Mouse (Mus musculus): ENCODE data around the gene Tnf. TPM values are rescaled to one million over a fixed set of nuclear protein-coding genes. Genes with fewer than 3 reads are reported as not detected.

Gene Tnf
- polyA plus RNA-seq, 1 experiment from 2014 or later = 0.12 TPM

GRCm38 (mm10) chr17:35232659-35233058, 30.9 kb upstream of the Tnf start:
- 56% methylated on average over 5 of the region's 5 CpGs for WGBS
- Histone ChIP-seq H3K4me1 (peaks cover 50% of the 10 kb centered on the region), H3K9me3 (replicated peaks) (no peaks in the 10 kb centered on the region), H3K9ac (0 out of 2 replicates have a peak overlapping the region, but pooled peaks have one; percentile 29), H3K4me2 (peak overlapping the region; percentile 70), H3K36me3 (peaks cover 45% of the 10 kb centered on the region), H3K27ac (peak overlapping the region; percentile 98), H3K27me3 (no peaks in the 10 kb centered on the region), H3K4me3 (replicated peaks) (no peak overlapping the region)
- ATAC-seq (replicated peaks; ENCODE audit: low FRiP score) = no peak

GRCm38 (mm10) chr17:35232043-35232442, 30.2 kb upstream of the Tnf start:
- Histone ChIP-seq H3K27me3 (no peaks in the 10 kb centered on the region), H3K4me1 (peaks cover 50% of the 10 kb centered on the region), H3K9me3 (replicated peaks) (no peaks in the 10 kb centered on the region), H3K4me2 (peak overlapping the region; percentile 38), H3K4me3 (replicated peaks) (no peak overlapping the region), H3K27ac (peak overlapping the region; percentile 98), H3K9ac (no peak overlapping the region), H3K36me3 (peaks cover 52% of the 10 kb centered on the region)
- no peak for ATAC-seq (replicated peaks; ENCODE audit: low FRiP score)
- WGBS = 8% methylated on average over 12 of the region's 12 CpGs

GRCm38 (mm10) chr17:35231022-35231421, 29.2 kb upstream of the Tnf start:
- Histone ChIP-seq H3K9me3 (replicated peaks) (no peaks in the 10 kb centered on the region), H3K4me1 (peaks cover 45% of the 10 kb centered on the region), H3K27me3 (no peaks in the 10 kb centered on the region), H3K36me3 (peaks cover 56% of the 10 kb centered on the region), H3K4me2 (no peak overlapping the region), H3K27ac (no peak overlapping the region), H3K9ac (no peak overlapping the region), H3K4me3 (replicated peaks) (no peak overlapping the region)
- WGBS = 94% methylated on average over 10 of the region's 10 CpGs
- ATAC-seq (replicated peaks; ENCODE audit: low FRiP score) = no peak

- Histone ChIP-seq H3K4me1 (peaks cover 17% of the 10 kb centered on the region), H3K4me3 (replicated peaks) (no peak overlapping the region), H3K4me2 (no peak overlapping the region), H3K27ac (peak overlapping the region; percentile 75), H3K36me3 (peaks cover 73% of the 10 kb centered on the region), H3K9ac (no peak overlapping the region), H3K27me3 (no peaks in the 10 kb centered on the region), H3K9me3 (replicated peaks) (no peaks in the 10 kb centered on the region)
- ATAC-seq (replicated peaks; ENCODE audit: low FRiP score) = no peak
- WGBS = 82% methylated on average over 14 of the region's 14 CpGs
Measured at GRCm38 (mm10) chr17:35226561-35227046, 24.8 kb upstream of the Tnf start.

DNA sequence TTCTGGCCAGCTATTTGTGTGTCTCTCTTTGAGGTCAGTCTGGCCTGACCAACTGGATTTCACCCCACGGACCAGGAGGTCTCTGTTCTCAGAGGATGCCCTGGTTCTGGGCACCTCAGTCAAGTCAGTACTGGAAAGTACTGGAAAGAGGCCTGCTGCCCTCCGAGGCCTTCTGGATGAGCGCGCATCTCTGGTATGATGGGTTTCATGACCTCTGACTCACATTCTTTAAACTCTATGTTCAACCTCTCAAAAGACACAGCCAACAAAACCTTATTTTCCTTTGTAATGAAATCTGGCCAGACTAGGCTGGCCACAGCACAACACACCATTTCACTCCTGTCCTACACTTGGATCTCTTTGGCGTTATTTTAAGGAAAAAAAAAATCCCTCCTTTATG, 23.6 kb upstream of the Tnf start:
- Histone ChIP-seq H3K27me3 (no peaks in the 10 kb centered on the region), H3K4me3 (replicated peaks) (no peak overlapping the region), H3K9me3 (replicated peaks) (no peaks in the 10 kb centered on the region), H3K4me2 (no peak overlapping the region), H3K4me1 (peaks cover 19% of the 10 kb centered on the region; the same call in 1 of the 2 replicates), H3K27ac (no peak overlapping the region), H3K9ac (no peak overlapping the region), H3K36me3 (peaks cover 73% of the 10 kb centered on the region)
- ATAC-seq (replicated peaks; ENCODE audit: low FRiP score) = no peak
- 85% methylated on average over 5 of the region's 5 CpGs for WGBS

GRCm38 (mm10) chr17:35224641-35225040, 22.8 kb upstream of the Tnf start:
- no peak for ATAC-seq (replicated peaks; ENCODE audit: low FRiP score)
- 92% methylated on average over 4 of the region's 4 CpGs for WGBS

GRCm38 (mm10) chr17:35222299-35222698, 20.5 kb upstream of the Tnf start:
- H3K9me3 ChIP-seq (replicated peaks) = no peaks in the 10 kb centered on the region
- no peak overlapping the region for H3K4me3 ChIP-seq (replicated peaks)
- peak overlapping the region; percentile 61 for H3K27ac ChIP-seq
- no peak; the same call in 1 of the 2 replicates for ATAC-seq (replicated peaks; ENCODE audit: low FRiP score)
- peaks cover 59% of the 10 kb centered on the region for H3K36me3 ChIP-seq
- no peak overlapping the region for H3K9ac ChIP-seq
- 75% methylated on average over 6 of the region's 6 CpGs for WGBS
- H3K4me2 ChIP-seq = no peak overlapping the region
- H3K4me1 ChIP-seq = peaks cover 23% of the 10 kb centered on the region; the same call in 1 of the 2 replicates
- H3K27me3 ChIP-seq = no peaks in the 10 kb centered on the region

More at GRCm38 (mm10) chr17:35224641-35225040, 22.8 kb upstream of the Tnf start:
- Histone ChIP-seq H3K4me3 (replicated peaks) (no peak overlapping the region), H3K36me3 (peaks cover 74% of the 10 kb centered on the region), H3K4me2 (no peak overlapping the region), H3K9ac (no peak overlapping the region), H3K27me3 (no peaks in the 10 kb centered on the region), H3K9me3 (replicated peaks) (no peaks in the 10 kb centered on the region), H3K27ac (no peak overlapping the region), H3K4me1 (peaks cover 21% of the 10 kb centered on the region; the same call in 1 of the 2 replicates)

DNA sequence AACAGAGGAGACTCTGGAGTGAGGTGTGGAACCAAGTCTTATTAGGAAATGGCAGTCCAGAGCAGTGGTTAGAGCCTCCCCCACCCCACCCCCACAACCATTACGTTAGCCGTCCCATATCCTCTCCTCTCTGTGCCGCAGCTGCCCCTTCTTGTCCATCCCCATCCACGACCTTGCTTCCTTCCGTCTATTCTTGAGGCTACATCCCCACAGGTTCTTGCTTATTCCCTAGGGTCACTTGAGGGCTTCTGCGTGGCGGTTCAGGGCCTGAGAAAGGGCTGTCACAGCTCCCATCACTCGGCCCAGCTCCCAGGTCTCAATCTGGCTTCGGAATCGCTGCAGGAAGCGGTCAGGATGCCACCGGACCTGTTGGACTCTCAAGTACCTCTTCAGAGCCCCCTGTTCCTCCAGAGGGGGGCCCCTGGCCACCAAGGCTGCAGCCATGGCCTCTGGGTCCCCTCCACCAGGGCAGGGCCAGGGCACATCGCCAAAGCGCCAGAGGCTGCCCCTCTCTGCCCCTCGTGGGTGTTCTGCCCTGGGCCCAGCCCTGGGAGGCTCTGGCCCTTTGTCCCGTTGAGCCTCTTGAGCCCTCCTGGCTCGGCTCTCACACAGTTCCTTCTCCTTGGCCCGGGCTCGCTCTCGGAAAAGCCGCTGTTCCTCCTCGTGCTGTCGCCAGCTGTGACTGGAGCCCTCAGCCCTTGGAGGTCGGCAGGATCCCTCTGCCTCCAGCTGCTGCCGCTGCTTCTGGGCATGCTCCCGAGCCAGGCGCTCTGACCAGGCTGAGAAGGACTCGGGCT, 18.5 kb upstream of the Tnf start, which contains the start of gene Gm16181:
Gene Gm16181, plus strand, starts transcription at position 679 of the 797 bp plus-strand sequence.
- Histone ChIP-seq H3K9me3 (replicated peaks) (no peaks in the 10 kb centered on the region), H3K4me2 (no peak within 1 kb of the TSS), H3K27me3 (no peaks in the 10 kb centered on the region), H3K27ac (peak within 1 kb of the TSS; percentile 71), H3K9ac (no peak within 1 kb of the TSS), H3K36me3 (peaks cover 52% of the 10 kb centered on the region), H3K4me3 (replicated peaks) (no peak within 1 kb of the TSS), H3K4me1 (peaks cover 20% of the 10 kb centered on the region; the same call in 1 of the 2 replicates)
- 67% methylated on average over 28 of the region's 28 CpGs for WGBS
- no peak for ATAC-seq (replicated peaks; ENCODE audit: low FRiP score)

- Histone ChIP-seq H3K4me2 (no peak overlapping the region), H3K4me1 (peaks cover 21% of the 10 kb centered on the region; the same call in 1 of the 2 replicates), H3K36me3 (peaks cover 47% of the 10 kb centered on the region), H3K27ac (peak overlapping the region; percentile 71), H3K4me3 (replicated peaks) (no peak overlapping the region), H3K27me3 (no peaks in the 10 kb centered on the region), H3K9ac (no peak overlapping the region), H3K9me3 (replicated peaks) (no peaks in the 10 kb centered on the region)
- 69% methylated on average over 6 of the region's 6 CpGs for WGBS
- no peak for ATAC-seq (replicated peaks; ENCODE audit: low FRiP score)
Measured at GRCm38 (mm10) chr17:35219601-35220041, 17.8 kb upstream of the Tnf start.

GRCm38 (mm10) chr17:35218516-35219193, 16.8 kb upstream of the Tnf start:
- Histone ChIP-seq H3K9ac (no peak overlapping the region), H3K4me2 (peak overlapping the region; percentile 17; the same call in 1 of the 2 replicates), H3K4me3 (replicated peaks) (no peak overlapping the region), H3K9me3 (replicated peaks) (no peaks in the 10 kb centered on the region), H3K36me3 (peaks cover 41% of the 10 kb centered on the region), H3K27ac (peak overlapping the region; percentile 71), H3K27me3 (no peaks in the 10 kb centered on the region), H3K4me1 (peaks cover 24% of the 10 kb centered on the region; the same call in 1 of the 2 replicates)
- ATAC-seq (replicated peaks; ENCODE audit: low FRiP score) = no peak
- WGBS = 79% methylated on average over 18 of the region's 18 CpGs

DNA sequence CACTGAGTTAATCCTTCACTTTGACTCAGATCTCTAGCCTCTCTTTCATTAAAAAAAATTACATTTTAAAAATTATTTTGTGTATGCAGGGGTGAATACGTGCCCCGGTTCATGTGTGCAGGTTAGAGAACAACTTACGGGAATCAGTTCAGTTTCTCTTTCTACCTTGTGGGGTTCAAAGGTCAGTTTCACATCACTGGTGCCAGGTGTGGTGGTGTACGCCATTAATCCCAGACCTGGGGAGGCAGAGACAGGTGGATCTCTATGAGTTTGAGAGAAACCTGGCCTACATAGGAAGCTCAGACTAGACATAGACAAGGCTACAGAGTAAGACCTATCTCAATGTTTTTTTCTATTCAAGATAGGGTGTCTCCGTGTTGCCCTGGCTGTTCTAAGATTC, 11.3 kb upstream of the Tnf start:
- no peak overlapping the region for H3K9ac ChIP-seq
- H3K27me3 ChIP-seq = no peaks in the 10 kb centered on the region
- H3K27ac ChIP-seq = no peak overlapping the region
- no peak overlapping the region for H3K4me2 ChIP-seq
- WGBS = 94% methylated on average over 5 of the region's 5 CpGs
- no peaks in the 10 kb centered on the region for H3K36me3 ChIP-seq
- peaks cover 7% of the 10 kb centered on the region; the same call in 1 of the 2 replicates for H3K4me1 ChIP-seq
- ATAC-seq (replicated peaks; ENCODE audit: low FRiP score) = no peak
- no peak overlapping the region for H3K4me3 ChIP-seq (replicated peaks)
- no peaks in the 10 kb centered on the region for H3K9me3 ChIP-seq (replicated peaks)

- no peak overlapping the region for H3K4me3 ChIP-seq (replicated peaks)
- no peak overlapping the region for H3K9ac ChIP-seq
- H3K27ac ChIP-seq = no peak overlapping the region
- peaks cover 7% of the 10 kb centered on the region; the same call in 1 of the 2 replicates for H3K4me1 ChIP-seq
- H3K36me3 ChIP-seq = no peaks in the 10 kb centered on the region
- no peak overlapping the region for H3K4me2 ChIP-seq
- no peaks in the 10 kb centered on the region for H3K27me3 ChIP-seq
- H3K9me3 ChIP-seq (replicated peaks) = no peaks in the 10 kb centered on the region
- ATAC-seq (replicated peaks; ENCODE audit: low FRiP score) = no peak
- WGBS = 42% methylated on average over 3 of the region's 3 CpGs
Measured at GRCm38 (mm10) chr17:35210593-35210992, 8.8 kb upstream of the Tnf start.

Data from kidney, embryonic 15.5 days (tissue).